Mouse (Mus musculus) liver, adult 2 months (tissue): ENCODE results near the gene Zfp775. TPM values are rescaled to one million over a fixed set of nuclear protein-coding genes. Genes with fewer than 3 reads are reported as not detected.
A peak's percentile ranks its signal among the peaks of the same experiment; 100 is the strongest.

Experiments used
- DNase-seq: peaks from one replicate; pipeline ENCODE4 v3.0.0-alpha.2; 2011; ENCODE audit warnings: low read depth, low spot score; ENCODE audit errors: extremely low read depth
- H3K27ac ChIP-seq: fragments of 200-500 bp; replicated peaks from 2 replicates; pipeline ENCODE4 v1.5.1; 2012; ENCODE audit warnings: low read depth, mild to moderate bottlenecking, control low read depth, inconsistent platforms, low read length; ENCODE audit not compliant: insufficient read depth
- H3K27me3 ChIP-seq: fragments of 200-500 bp; 2 replicates; pipeline ENCODE4 v1.6.1; 2012; ENCODE audit warnings: mild to moderate bottlenecking, moderate library complexity, low read length, inconsistent platforms; ENCODE audit not compliant: control insufficient read depth, insufficient read depth
- H3K36me3 ChIP-seq: fragments of 200-500 bp; 2 replicates; pipeline ENCODE4 v1.6.1; 2012; ENCODE audit warnings: low read length, inconsistent platforms; ENCODE audit not compliant: control insufficient read depth, insufficient read depth
- H3K4me1 ChIP-seq: fragments of 200-500 bp; 2 replicates; pipeline ENCODE4 v1.6.1; 2011; ENCODE audit warnings: low read length; ENCODE audit not compliant: control insufficient read depth, insufficient read depth
- H3K4me3 ChIP-seq: fragments of 200-500 bp; 2 replicates; pipeline ENCODE4 v1.5.1; 2011; ENCODE audit warnings: low read depth, mild to moderate bottlenecking, control low read depth, low read length, moderate library complexity; ENCODE audit not compliant: insufficient read depth
- H3K79me2 ChIP-seq: fragments of 200-500 bp; 2 replicates; pipeline ENCODE4 v1.6.1; 2012; ENCODE audit warnings: inconsistent platforms, mild to moderate bottlenecking, low read length, moderate library complexity; ENCODE audit not compliant: control insufficient read depth, insufficient read depth
- H3K9ac ChIP-seq: fragments of 200-500 bp; 2 replicates; pipeline ENCODE4 v1.6.1; 2012; ENCODE audit warnings: low read depth, mild to moderate bottlenecking, control low read depth, inconsistent platforms, low read length
- CTCF ChIP-seq: fragments of 200-500 bp; IDR thresholded peaks from 2 replicates; pipeline ENCODE4 v1.5.1; 2011; ENCODE audit warnings: low read depth, low read length, control low read depth
- POLR2A ChIP-seq: fragments of 200-500 bp; IDR thresholded peaks from 2 replicates; pipeline ENCODE4 v1.6.1; 2011; ENCODE audit warnings: low read length, control low read depth; ENCODE audit not compliant: insufficient read depth; ENCODE audit errors: extremely low read depth
- WGBS: fragments of 180-500 bp; shearing (Covaris S2); methylation state at CpG from one replicate; pipeline ENCODE4 v1.1.7; 2018; 5-methylcytosine and 5-hydroxymethylcytosine counted together
- polyA plus RNA-seq: library from polyadenylated mRNA; depleted of rRNA; stranded (reverse); fragments of >200 nt; gene quantifications from 2 replicates; pipeline ENCODE4 v1.2.3, GENCODE M21; 2012; rRNA removed
- total RNA-seq: library from RNA; depleted of rRNA; stranded (reverse); fragments of >200 nt; gene quantifications from 2 replicates; pipeline ENCODE4 v1.2.3, GENCODE M21; 2014; rRNA removed

Zfp775 gene
- total and polyA plus RNA-seq, 2 experiments = 0.83 to 2.4 TPM

- Histone ChIP-seq H3K27ac (no peak overlapping the region), H3K4me3 (no peak overlapping the region), H3K27me3 (no peaks in the 10 kb centered on the region), H3K4me1 (no peaks in the 10 kb centered on the region), H3K36me3 (no peaks in the 10 kb centered on the region), H3K79me2 (no peaks in the 10 kb centered on the region), H3K9ac (no peak overlapping the region)
- DNase-seq = no peak
- TF ChIP-seq POLR2A (no peak), CTCF (no peak)
- 85% methylated on average over 5 of the region's 5 CpGs for WGBS
These were observed 56.9 kb downstream of the Zfp775 start for GRCm38 (mm10) chr6:48658721-48659120.

- Histone ChIP-seq H3K4me3 (no peak overlapping the region), H3K36me3 (no peaks in the 10 kb centered on the region), H3K9ac (no peak overlapping the region), H3K27me3 (no peaks in the 10 kb centered on the region), H3K27ac (no peak overlapping the region; the same call in 1 of the 2 replicates), H3K79me2 (no peaks in the 10 kb centered on the region), H3K4me1 (peaks cover 17% of the 10 kb centered on the region)
- no peak for TF ChIP-seq POLR2A
- TF ChIP-seq CTCF = no peak
- 39% methylated on average over 4 of the region's 4 CpGs for WGBS
- DNase-seq = peak; percentile 79
These were observed 62.9 kb downstream of the Zfp775 start for GRCm38 (mm10) chr6:48664750-48665149.

- DNase-seq = peak; percentile 66
- WGBS = 73% methylated on average over 9 of the region's 9 CpGs
These were observed 63.6 kb downstream of the Zfp775 start for GRCm38 (mm10) chr6:48665471-48665870.

GRCm38 (mm10) chr6:48666159-48666586 is 64.3 kb downstream of the Zfp775 start:
- H3K4me3 ChIP-seq = no peak overlapping the region
- H3K9ac ChIP-seq = no peak overlapping the region
- H3K4me1 ChIP-seq = peaks cover 17% of the 10 kb centered on the region
- no peak for TF ChIP-seq POLR2A
- no peak for TF ChIP-seq CTCF
- no peaks in the 10 kb centered on the region for H3K36me3 ChIP-seq
- H3K27me3 ChIP-seq = no peaks in the 10 kb centered on the region
- H3K79me2 ChIP-seq = no peaks in the 10 kb centered on the region
- peak overlapping the region; percentile 80 for H3K27ac ChIP-seq
- WGBS = 6% methylated on average over 7 of the region's 7 CpGs
- DNase-seq = peak; percentile 97

More at GRCm38 (mm10) chr6:48665471-48665870, 63.6 kb downstream of the Zfp775 start:
- peak overlapping the region; percentile 51; the same call in 1 of the 2 replicates for H3K27ac ChIP-seq
- H3K36me3 ChIP-seq = no peaks in the 10 kb centered on the region
- TF ChIP-seq CTCF (no peak), POLR2A (no peak)
- no peaks in the 10 kb centered on the region for H3K27me3 ChIP-seq
- no peak overlapping the region for H3K4me3 ChIP-seq
- no peaks in the 10 kb centered on the region for H3K79me2 ChIP-seq
- no peak overlapping the region for H3K9ac ChIP-seq
- H3K4me1 ChIP-seq = peaks cover 17% of the 10 kb centered on the region

GRCm38 (mm10) chr6:48668022-48668421 is 66.2 kb downstream of the Zfp775 start:
- Histone ChIP-seq H3K27me3 (no peaks in the 10 kb centered on the region), H3K4me1 (peaks cover 17% of the 10 kb centered on the region), H3K27ac (no peak overlapping the region), H3K9ac (no peak overlapping the region), H3K4me3 (no peak overlapping the region), H3K36me3 (no peaks in the 10 kb centered on the region), H3K79me2 (no peaks in the 10 kb centered on the region)
- no peak for DNase-seq
- TF ChIP-seq CTCF (no peak), POLR2A (no peak)

GRCm38 (mm10) chr6:48669446-48669969 is 67.6 kb downstream of the Zfp775 start:
- Histone ChIP-seq H3K4me1 (peaks cover 17% of the 10 kb centered on the region), H3K9ac (no peak overlapping the region), H3K27me3 (no peaks in the 10 kb centered on the region), H3K4me3 (no peak overlapping the region), H3K36me3 (no peaks in the 10 kb centered on the region), H3K79me2 (no peaks in the 10 kb centered on the region), H3K27ac (no peak overlapping the region)
- no peak for TF ChIP-seq CTCF
- TF ChIP-seq POLR2A = no peak
- WGBS = 84% methylated on average over 2 of the region's 2 CpGs
- DNase-seq = no peak

Other genes starting within 250 kb of the Zfp775 start
- gene Krba1, start 206.5 kb upstream of the Zfp775 start, total RNA-seq = 5.2 and 6.1 TPM in 2 replicates
- gene Krba1, start 206.5 kb upstream of the Zfp775 start, polyA plus RNA-seq = 6.6 and 9.2 TPM in 2 replicates
- gene Zfp467, start 156.2 kb upstream of the Zfp775 start, total RNA-seq = 13.9 and 15.9 TPM in 2 replicates
- 23.0 and 25.7 TPM in 2 replicates for gene Zfp467, start 156.2 kb upstream of the Zfp775 start, polyA plus RNA-seq
- gene Sspo, start 153.8 kb upstream of the Zfp775 start, total RNA-seq = 0.47 and 0.83 TPM in 2 replicates
- gene Sspo, start 153.8 kb upstream of the Zfp775 start, polyA plus RNA-seq = 1.5 and 2.0 TPM in 2 replicates
- 0.37 and 0.47 TPM in 2 replicates for gene Atp6v0e2, start 64.4 kb upstream of the Zfp775 start, total RNA-seq
- 0.96 and 1.7 TPM in 2 replicates for gene Atp6v0e2, start 64.4 kb upstream of the Zfp775 start, polyA plus RNA-seq
- gene Lrrc61, start 47.3 kb upstream of the Zfp775 start, total RNA-seq = 3.2 and 3.3 TPM in 2 replicates
- gene Lrrc61, start 47.3 kb upstream of the Zfp775 start, polyA plus RNA-seq = 8.5 and 10.1 TPM in 2 replicates
- 1,102 and 1,282 TPM in 2 replicates for gene Rarres2, start 29.3 kb upstream of the Zfp775 start, total RNA-seq
- gene Rarres2, start 29.3 kb upstream of the Zfp775 start, polyA plus RNA-seq = 1,074 and 1,160 TPM in 2 replicates
- not detected in 2 replicates for gene Gm45021, start 12.5 kb upstream of the Zfp775 start, total RNA-seq
- gene Gm45021, start 12.5 kb upstream of the Zfp775 start, polyA plus RNA-seq = not detected in 2 replicates
- 31.1 and 47.2 TPM in 2 replicates for gene Repin1, start 8.2 kb upstream of the Zfp775 start, total RNA-seq
- gene Repin1, start 8.2 kb upstream of the Zfp775 start, polyA plus RNA-seq = 73.6 and 74.7 TPM in 2 replicates
- gene Gm44965, start 8.1 kb upstream of the Zfp775 start, total RNA-seq = not detected in 2 replicates
- not detected in 2 replicates for gene Gm44965, start 8.1 kb upstream of the Zfp775 start, polyA plus RNA-seq
- gene AI854703, start 24.7 kb downstream of the Zfp775 start, total RNA-seq = under 0.01 TPM in 2 replicates
- gene AI854703, start 24.7 kb downstream of the Zfp775 start, polyA plus RNA-seq = 0.06 and 0.10 TPM in 2 replicates
- gene Gimap8, start 45.2 kb downstream of the Zfp775 start, total RNA-seq = 6.1 and 6.4 TPM in 2 replicates
- 1.0 and 1.4 TPM in 2 replicates for gene Gimap8, start 45.2 kb downstream of the Zfp775 start, polyA plus RNA-seq
- 11.6 and 12.2 TPM in 2 replicates for gene Gimap9, start 74.1 kb downstream of the Zfp775 start, total RNA-seq
- gene Gimap9, start 74.1 kb downstream of the Zfp775 start, polyA plus RNA-seq = 4.2 and 6.3 TPM in 2 replicates
- gene Gimap4, start 82.5 kb downstream of the Zfp775 start, total RNA-seq = 11.9 and 15.1 TPM in 2 replicates
- 3.9 and 5.5 TPM in 2 replicates for gene Gimap4, start 82.5 kb downstream of the Zfp775 start, polyA plus RNA-seq
- gene Gimap6, start 106.2 kb downstream of the Zfp775 start, total RNA-seq = 13.9 and 19.1 TPM in 2 replicates
- gene Gimap6, start 106.2 kb downstream of the Zfp775 start, polyA plus RNA-seq = 2.6 and 2.8 TPM in 2 replicates
- not detected in 2 replicates for gene Gm28053, start 116.5 kb downstream of the Zfp775 start, total RNA-seq
- not detected in 2 replicates for gene Gm28053, start 116.5 kb downstream of the Zfp775 start, polyA plus RNA-seq
- gene Gimap7, start 116.6 kb downstream of the Zfp775 start, total RNA-seq = 0.37 and 0.47 TPM in 2 replicates
- 0.19 and 0.35 TPM in 2 replicates for gene Gimap7, start 116.6 kb downstream of the Zfp775 start, polyA plus RNA-seq
- gene Gimap1, start 137.0 kb downstream of the Zfp775 start, total RNA-seq = 4.1 and 5.0 TPM in 2 replicates
- 2.5 TPM in 2 replicates for gene Gimap1, start 137.0 kb downstream of the Zfp775 start, polyA plus RNA-seq
- 1.2 and 3.3 TPM in 2 replicates for gene Gimap5, start 144.1 kb downstream of the Zfp775 start, total RNA-seq
- 2.8 and 3.3 TPM in 2 replicates for gene Gimap5, start 144.1 kb downstream of the Zfp775 start, polyA plus RNA-seq
- gene Gimap3, start 168.8 kb downstream of the Zfp775 start, total RNA-seq = 1.7 and 1.9 TPM in 2 replicates
- gene Gimap3, start 168.8 kb downstream of the Zfp775 start, polyA plus RNA-seq = 1.5 and 3.1 TPM in 2 replicates
- gene Tmem176a, start 238.9 kb downstream of the Zfp775 start, total RNA-seq = 71.4 and 98.0 TPM in 2 replicates
- gene Tmem176a, start 238.9 kb downstream of the Zfp775 start, polyA plus RNA-seq = 225 and 241 TPM in 2 replicates
- 92.9 and 152 TPM in 2 replicates for gene Tmem176b, start 239.4 kb downstream of the Zfp775 start, total RNA-seq
- 392 and 394 TPM in 2 replicates for gene Tmem176b, start 239.4 kb downstream of the Zfp775 start, polyA plus RNA-seq